9 mouse cellular contexts compared by ENCODE assay signal in genomic region chr12:34714266-34714939, GRCm38 (mm10).
A peak's percentile ranks its signal among the peaks of the same experiment; 100 is the strongest.
DNase-seq lines count a peak whose midpoint lies in the region; ATAC-seq and TF ChIP-seq lines count a peak whose summit lies in the region.
"Had no signal": no experiment of that assay in that cellular context is flagged by ENCODE, and none has a peak within 500 bp of the region (broad histone marks: within the 10 kb centered on the region; RNA-seq: fewer than 3 reads in every experiment).

No protein-coding gene starts in this region.

- TF ChIP-seq CTCF in layer of hippocampus, adult 2 months (conservative IDR thresholded peaks at IDR 0.05), result no peak
- TF ChIP-seq CTCF in forebrain, postnatal 0 days (IDR thresholded peaks at IDR 0.05; ENCODE audit: low read depth), result no peak
- no peak for TF ChIP-seq CTCF in olfactory bulb, adult 2 months (IDR thresholded peaks at IDR 0.05; ENCODE audit: insufficient read depth, low read depth, low read length)

- 32% methylated on average over 14 of the region's 14 CpGs for WGBS in forebrain, postnatal 0 days
- WGBS in limb, embryonic 11.5 days, result 21% methylated on average over 14 of the region's 14 CpGs
- 8% methylated on average over 14 of the region's 14 CpGs for WGBS in olfactory bulb, adult 2 months

- H3K9ac ChIP-seq in forebrain, postnatal 0 days, result no peak overlapping the region; the same call in 1 of the 2 replicates
- no peak overlapping the region for H3K9ac ChIP-seq in limb, embryonic 11.5 days (ENCODE audit: low read length)

- H3K27ac ChIP-seq in layer of hippocampus, adult 2 months, result peak overlapping the region; percentile 58; the same call in 1 of the 2 replicates
- H3K27ac ChIP-seq in forebrain, postnatal 0 days (ENCODE audit: low read depth, low read length), result no peak overlapping the region
- no peak overlapping the region for H3K27ac ChIP-seq in limb, embryonic 11.5 days (replicated peaks; ENCODE audit: low read depth, low read length)
- no peak overlapping the region for H3K27ac ChIP-seq in olfactory bulb, adult 2 months (ENCODE audit: insufficient read depth, low read depth, low read length)

- ATAC-seq in forebrain, postnatal 0 days, result peak; percentile 12; the same call in 1 of the 2 replicates
- ATAC-seq in limb, embryonic 11.5 days (ENCODE audit: insufficient number of reproducible peaks, low FRiP score, low TSS enrichment, low read depth), result no peak; the same call in 1 of the 2 replicates
- ATAC-seq: Patski had no signal

- DNase-seq in layer of hippocampus, adult 2 months (ENCODE audit: low spot score in 2 of 2), result no peak
- DNase-seq in layer of hippocampus, adult 9-11 months, result no peak
- peak; percentile 7 for DNase-seq in forebrain, postnatal 0 days
- DNase-seq in limb, embryonic 11.5 days (ENCODE audit: low spot score), result peak; percentile 33
- DNase-seq in thymus, postnatal 4 days, result no peak
- DNase-seq in left cerebral cortex, postnatal 4 days, result no peak
- DNase-seq in gastrocnemius, adult 18-20 months (ENCODE audit: low spot score), result no peak

- H3K4me2 ChIP-seq in forebrain, postnatal 0 days (ENCODE audit: low read depth), result peak overlapping the region; percentile 30; the same call in 1 of the 2 replicates
- peak overlapping the region; percentile 38 for H3K4me2 ChIP-seq in limb, embryonic 11.5 days (ENCODE audit: low read depth, severe bottlenecking)

- no peaks in the 10 kb centered on the region for H3K4me1 ChIP-seq in forebrain, postnatal 0 days (ENCODE audit: insufficient read depth)
- peaks cover 8% of the 10 kb centered on the region for H3K4me1 ChIP-seq in limb, embryonic 11.5 days (ENCODE audit: control insufficient read depth, insufficient read depth, low read length)
- no peaks in the 10 kb centered on the region for H3K4me1 ChIP-seq in olfactory bulb, adult 2 months (ENCODE audit: control insufficient read depth, insufficient read depth, low read length)

- H3K4me3 ChIP-seq in layer of hippocampus, adult 2 months, result peak overlapping the region; percentile 47
- 0 out of 2 replicates have a peak overlapping the region, but pooled peaks have one; percentile 9 for H3K4me3 ChIP-seq in forebrain, postnatal 0 days (ENCODE audit: low read depth, low read length)
- H3K4me3 ChIP-seq in limb, embryonic 11.5 days (ENCODE audit: low read depth, low read length), result no peak overlapping the region
- H3K4me3 ChIP-seq in olfactory bulb, adult 2 months (ENCODE audit: insufficient read depth, low read depth, low read length), result 0 out of 2 replicates have a peak overlapping the region, but pooled peaks have one; percentile 9

- intact Hi-C loops in left cerebral cortex, postnatal 4 days (cut with DNase I), result no loop called here

- H3K27me3 ChIP-seq in forebrain, postnatal 0 days (ENCODE audit: insufficient read depth, low read length), result no peaks in the 10 kb centered on the region
- no peaks in the 10 kb centered on the region for H3K27me3 ChIP-seq in limb, embryonic 11.5 days (ENCODE audit: control insufficient read depth, insufficient read depth, low read length)

- H3K9me3 ChIP-seq in forebrain, postnatal 0 days (ENCODE audit: low read length), result no peaks in the 10 kb centered on the region
- H3K9me3 ChIP-seq in limb, embryonic 11.5 days (ENCODE audit: control insufficient read depth, low read length), result no peaks in the 10 kb centered on the region

- no peaks in the 10 kb centered on the region for H3K36me3 ChIP-seq in forebrain, postnatal 0 days (ENCODE audit: insufficient read depth)
- no peaks in the 10 kb centered on the region for H3K36me3 ChIP-seq in limb, embryonic 11.5 days (ENCODE audit: control insufficient read depth, insufficient read depth, low read length)

- TF ChIP-seq POLR2A in olfactory bulb, adult 2 months (IDR thresholded peaks at IDR 0.05; ENCODE audit: insufficient read depth, low read depth, low read length), result no peak

Comparison
In these comparisons a context has a peak if more than half of its experiments do, and no peak if none do; other contexts are left out.
1. DNase-seq: peak in forebrain, postnatal 0 days (single experiment) and limb, embryonic 11.5 days (single experiment); none in layer of hippocampus, adult 2 months (0 of 2), layer of hippocampus, adult 9-11 months (single experiment), thymus, postnatal 4 days (single experiment), left cerebral cortex, postnatal 4 days (single experiment) and gastrocnemius, adult 18-20 months (single experiment).